Mouse (Mus musculus) lung, adult 2 months (tissue): ENCODE results near the gene Spaca4.

Source experiments
- CTCF ChIP-seq: fragments of 200-500 bp; IDR thresholded peaks from 2 replicates; pipeline ENCODE4 v1.5.1; 2011; ENCODE audit warnings: mild to moderate bottlenecking, low read length, control low read depth; ENCODE audit not compliant: insufficient read depth
- POLR2A ChIP-seq: fragments of 200-500 bp; IDR thresholded peaks from 2 replicates; pipeline ENCODE4 v1.6.1; 2011; ENCODE audit warnings: low read depth, mild to moderate bottlenecking, control low read depth, low read length, borderline replicate concordance; ENCODE audit errors: extremely low read depth

DNA sequence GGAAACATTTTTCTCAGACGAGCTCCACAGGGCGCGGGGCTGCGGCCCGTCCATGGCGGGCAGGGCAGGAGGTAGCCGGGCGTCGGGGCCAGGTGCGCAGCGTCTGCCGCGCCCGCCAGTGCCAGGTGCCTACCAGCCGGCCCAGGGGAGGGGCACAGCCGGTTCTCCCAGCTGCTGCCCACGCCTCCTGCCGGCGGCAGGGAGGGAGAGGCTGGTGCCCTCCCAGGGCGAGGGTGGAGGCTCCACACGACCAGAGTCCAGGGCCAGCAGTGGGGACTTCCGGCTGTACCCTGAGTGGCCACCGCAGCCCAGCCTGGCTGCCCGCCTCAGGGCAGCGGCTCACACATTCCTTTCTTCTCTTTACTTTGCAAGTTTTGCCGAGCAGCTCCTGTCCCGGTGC lies 33.8 kb upstream of the Spaca4 start:
- no peak for TF ChIP-seq CTCF
- TF ChIP-seq POLR2A = no peak
